Mouse (Mus musculus): ENCODE results near the gene Eid3. TPM values are rescaled to one million over a fixed set of nuclear protein-coding genes. Genes with fewer than 3 reads are reported as not detected.

The Eid3 gene
- polyA plus RNA-seq, 1 experiment from 2014 or later: 0.90 TPM

GRCm38 (mm10) chr10:82889447-82889973, 23.1 kb downstream of the Eid3 start:
- DNase-seq (ENCODE audit: low read depth, low spot score): peak; percentile 35
- no peaks in the 10 kb centered on the region for H3K27me3 ChIP-seq
- no peak for ATAC-seq
- in situ Hi-C loops (cut with MboI; ENCODE audit: low pct_unique_long_range_greater_than_20kb): no loop called here
- ChIA-PET CTCF (interaction anchor here (1.2 kb wide), 1 partner anchor 94 kb away, joined by 4 read pairs; no protein-coding TSS in a partner anchor), POLR2A (no interaction called here)
- no peak for TF ChIP-seq CTCF (IDR thresholded peaks at IDR 0.05)

DNA sequence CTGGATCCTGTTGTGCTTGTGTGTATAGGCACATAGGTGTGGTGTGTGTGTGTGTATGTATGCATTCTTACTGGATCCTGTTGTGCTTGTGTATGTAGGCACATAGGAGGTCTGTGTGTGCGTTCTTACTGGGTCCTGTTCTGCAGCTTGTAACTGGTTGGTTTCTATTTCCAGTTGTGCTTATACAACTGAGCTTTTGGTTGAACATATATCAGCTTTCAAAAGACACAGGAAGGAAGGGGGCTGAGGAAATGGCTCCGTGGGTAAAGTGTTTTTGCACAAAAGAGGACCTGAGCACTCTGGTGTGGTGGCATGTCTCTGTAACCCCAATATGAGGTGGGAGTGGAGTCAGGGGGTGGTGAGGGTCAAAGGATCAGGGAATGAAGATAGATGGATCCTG, 24.5 kb downstream of the Eid3 start:
- no peaks in the 10 kb centered on the region for H3K27me3 ChIP-seq
- in situ Hi-C loops (cut with MboI; ENCODE audit: low pct_unique_long_range_greater_than_20kb): no loop called here
- CTCF ChIA-PET: interaction anchor here (0.9 to 1.4 kb wide), 3 partner anchors 10 to 79 kb away, joined by 3 to 4 read pairs (median 3); no protein-coding TSS in a partner anchor
- POLR2A ChIA-PET: interaction anchor here (0.6 kb wide), 2 partner anchors 46 to 1821 kb away, joined by 3 read pairs; no protein-coding TSS in a partner anchor
- no peak for DNase-seq (ENCODE audit: low read depth, low spot score)
- no peak for TF ChIP-seq CTCF (IDR thresholded peaks at IDR 0.05)
- ATAC-seq: no peak

- ChIA-PET POLR2A (no interaction called here), CTCF (interaction anchor here (1.4 kb wide), 1 partner anchor 80 kb away, joined by 3 read pairs; no protein-coding TSS in a partner anchor)
- ATAC-seq (no peak), DNase-seq (ENCODE audit: low read depth, low spot score) (no peak)
- in situ Hi-C loops (cut with MboI; ENCODE audit: low pct_unique_long_range_greater_than_20kb): no loop called here
- H3K27me3 ChIP-seq: no peaks in the 10 kb centered on the region
- no peak for TF ChIP-seq CTCF (IDR thresholded peaks at IDR 0.05)
These were observed 25.0 kb downstream of the Eid3 start for GRCm38 (mm10) chr10:82891427-82891826.

DNA sequence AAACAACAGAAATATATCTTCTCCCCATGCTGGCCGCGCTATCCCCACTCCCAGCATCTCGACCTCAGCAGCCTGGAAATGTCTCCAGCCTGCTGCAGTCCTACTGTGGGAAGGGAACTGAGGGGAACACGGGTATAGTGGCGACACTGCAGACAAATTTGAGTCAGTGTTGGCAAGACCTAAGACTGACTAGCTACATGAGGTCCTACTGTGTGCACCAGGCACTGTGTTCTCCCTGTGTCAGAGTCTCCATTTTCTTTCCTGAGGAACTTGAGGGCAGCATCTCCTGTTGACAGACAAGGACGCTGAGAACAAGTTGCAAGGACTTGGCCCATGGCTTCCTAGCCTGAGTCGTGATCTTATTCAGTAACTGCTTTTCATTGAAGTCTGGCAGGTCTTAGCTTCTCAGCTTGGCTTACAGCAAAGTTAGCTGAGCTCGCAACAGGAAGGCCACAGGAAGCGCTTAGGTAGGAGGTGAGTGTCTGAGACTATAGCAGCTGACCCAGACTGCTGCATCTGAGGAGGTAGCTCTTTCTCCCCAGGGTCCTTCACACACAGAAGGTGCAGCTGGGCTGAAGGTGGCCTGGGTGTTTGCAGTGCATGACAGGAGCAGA, 26.1 kb downstream of the Eid3 start:
- POLR2A ChIA-PET: no interaction called here
- TF ChIP-seq CTCF (IDR thresholded peaks at IDR 0.05): no peak
- ATAC-seq: no peak
- in situ Hi-C loops (cut with MboI; ENCODE audit: low pct_unique_long_range_greater_than_20kb): no loop called here
- no peaks in the 10 kb centered on the region for H3K27me3 ChIP-seq
- CTCF ChIA-PET: interaction anchor here (1.0 to 1.3 kb wide), 4 partner anchors 9 to 81 kb away, joined by 3 read pairs; no protein-coding TSS in a partner anchor
- DNase-seq (ENCODE audit: low read depth, low spot score): no peak

DNA sequence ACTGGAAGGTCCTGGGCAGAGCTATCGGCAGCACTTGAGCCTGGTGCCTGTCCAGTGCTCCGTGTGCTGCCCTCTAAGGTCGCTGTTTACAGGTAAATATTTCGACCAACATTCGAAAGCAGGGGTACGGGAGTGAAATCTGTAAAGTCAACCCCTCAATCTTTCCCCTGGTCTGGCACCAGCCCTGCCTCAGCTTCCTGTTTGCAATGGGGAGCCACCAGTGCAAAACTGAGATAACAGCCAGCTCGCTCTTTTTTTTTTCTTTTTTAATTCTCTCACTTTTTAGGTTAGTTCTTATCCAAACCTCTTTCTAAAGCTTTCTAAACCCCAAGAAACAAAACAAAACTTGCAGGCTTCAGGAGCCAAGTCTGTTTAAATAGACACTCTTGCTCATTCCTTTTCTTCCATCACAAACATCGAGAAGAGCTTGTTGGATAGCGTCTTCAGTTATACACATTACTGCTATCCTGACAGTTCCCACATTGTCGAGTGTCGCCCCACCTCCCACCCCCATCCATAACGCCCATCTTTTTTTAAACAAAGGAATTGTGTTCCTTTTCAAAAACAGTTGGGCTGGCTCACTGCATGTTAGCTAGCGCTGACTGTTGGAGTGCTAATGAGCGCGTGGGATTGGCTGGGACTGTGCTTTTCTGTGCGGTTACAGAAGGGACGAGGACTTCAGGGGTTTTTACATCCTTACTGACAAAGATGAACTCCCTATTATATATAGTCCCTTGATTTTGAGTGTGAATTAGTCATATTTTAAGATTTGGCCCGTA, 27.6 kb downstream of the Eid3 start:
- H3K27me3 ChIP-seq: no peaks in the 10 kb centered on the region
- TF ChIP-seq CTCF (IDR thresholded peaks at IDR 0.05): no peak
- in situ Hi-C loops (cut with MboI; ENCODE audit: low pct_unique_long_range_greater_than_20kb): no loop called here
- POLR2A ChIA-PET: interaction anchor here (0.7 to 1.0 kb wide), 2 partner anchors 34 to 703 kb away, joined by 4 to 6 read pairs; no protein-coding TSS in a partner anchor
- ATAC-seq: no peak
- CTCF ChIA-PET: interaction anchor here (1.2 to 1.5 kb wide), 3 partner anchors 80 to 99 kb away, joined by 3 to 5 read pairs (median 3); no protein-coding TSS in a partner anchor
- no peak for DNase-seq (ENCODE audit: low read depth, low spot score)

DNA sequence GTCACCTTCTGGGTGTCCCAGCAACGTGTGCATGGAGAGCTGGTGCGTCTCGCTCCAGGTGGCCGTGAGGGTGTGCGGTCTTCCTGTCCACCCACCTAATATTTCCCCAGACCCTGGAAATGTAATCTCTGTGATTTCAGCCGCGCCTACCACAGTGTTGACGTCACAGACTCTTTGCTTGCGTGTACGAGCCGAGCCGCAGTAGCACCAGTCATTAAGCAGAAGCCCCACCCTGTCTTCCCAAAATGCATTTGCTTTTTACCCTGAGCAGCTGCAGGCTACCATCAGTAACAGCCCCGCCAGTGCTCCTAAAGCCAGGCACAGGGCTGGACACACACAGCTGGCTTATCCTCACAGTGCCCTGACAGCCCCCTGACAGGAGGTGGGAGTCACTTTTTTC, 31.5 kb downstream of the Eid3 start:
- in situ Hi-C loops (cut with MboI; ENCODE audit: low pct_unique_long_range_greater_than_20kb): no loop called here
- ChIA-PET CTCF (no interaction called here), POLR2A (no interaction called here)
- no peaks in the 10 kb centered on the region for H3K27me3 ChIP-seq
- TF ChIP-seq CTCF (IDR thresholded peaks at IDR 0.05): no peak
- ATAC-seq (no peak), DNase-seq (ENCODE audit: low read depth, low spot score) (no peak)

DNA sequence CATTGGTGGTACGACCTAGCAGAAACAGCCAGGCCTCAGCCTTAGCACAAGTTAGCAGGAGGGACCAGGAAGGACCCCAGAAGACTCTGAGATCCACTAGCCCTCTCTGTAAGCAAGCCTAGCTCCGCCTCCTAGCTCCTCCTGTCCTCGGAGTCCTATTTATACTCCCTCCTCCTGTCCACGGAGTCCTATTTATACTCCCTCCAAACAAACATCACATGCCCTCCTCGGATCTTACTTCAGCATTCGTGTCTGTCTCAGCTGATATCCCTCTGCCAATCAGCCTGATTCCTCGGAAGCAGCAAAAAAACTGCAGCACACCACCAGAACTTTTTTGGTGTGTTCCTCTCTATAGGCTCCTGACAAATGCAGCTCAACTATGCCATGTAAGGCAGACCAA, 32.5 kb downstream of the Eid3 start:
- ChIA-PET POLR2A (no interaction called here), CTCF (no interaction called here)
- no peak for TF ChIP-seq CTCF (IDR thresholded peaks at IDR 0.05)
- ATAC-seq (no peak), DNase-seq (ENCODE audit: low read depth, low spot score) (no peak)
- no peaks in the 10 kb centered on the region for H3K27me3 ChIP-seq
- in situ Hi-C loops (cut with MboI; ENCODE audit: low pct_unique_long_range_greater_than_20kb): no loop called here

GRCm38 (mm10) chr10:82899810-82900421, 33.5 kb downstream of the Eid3 start:
- no peak for ATAC-seq

DNA sequence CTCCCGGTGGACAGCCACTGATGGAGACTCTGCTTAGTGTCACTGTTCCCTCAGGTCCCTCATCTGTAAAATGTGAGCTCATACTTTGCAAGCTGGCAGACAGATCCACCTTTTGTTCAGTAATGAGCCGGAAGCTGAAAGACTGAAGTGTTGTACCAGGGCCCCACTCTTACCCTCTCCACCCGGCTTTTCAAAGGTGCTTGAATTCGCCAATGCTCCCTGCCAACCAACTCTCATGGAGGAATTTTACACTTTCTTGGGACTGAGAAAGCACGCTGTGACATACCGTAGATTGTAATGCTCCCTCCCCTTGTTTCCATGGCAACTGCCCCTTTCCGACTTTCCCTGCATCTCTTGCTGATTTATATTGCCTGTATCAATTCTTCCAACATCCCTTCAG, 34.1 kb downstream of the Eid3 start:
- no peak for ATAC-seq
- ChIA-PET CTCF (interaction anchor here (1.2 to 7.0 kb wide), 7 partner anchors 10 to 233 kb away, joined by 4 to 50 read pairs (median 5); no protein-coding TSS in a partner anchor), POLR2A (interaction anchor here (1.2 kb wide), 1 partner anchor 85 kb away, joined by 3 read pairs; no protein-coding TSS in a partner anchor)
- no peak for DNase-seq (ENCODE audit: low read depth, low spot score)
- in situ Hi-C loops (cut with MboI; ENCODE audit: low pct_unique_long_range_greater_than_20kb): loop anchor here (5.0 to 10.0 kb wide), 4 partner anchors 88 to 604 kb away; no protein-coding TSS in a partner anchor
- no peak for TF ChIP-seq CTCF (IDR thresholded peaks at IDR 0.05)
- no peaks in the 10 kb centered on the region for H3K27me3 ChIP-seq

More at GRCm38 (mm10) chr10:82899810-82900421, 33.5 kb downstream of the Eid3 start:
- TF ChIP-seq CTCF (IDR thresholded peaks at IDR 0.05): no peak
- in situ Hi-C loops (cut with MboI; ENCODE audit: low pct_unique_long_range_greater_than_20kb): loop anchor here (5.0 to 10.0 kb wide), 4 partner anchors 88 to 605 kb away; no protein-coding TSS in a partner anchor
- no peaks in the 10 kb centered on the region for H3K27me3 ChIP-seq
- no peak for DNase-seq (ENCODE audit: low read depth, low spot score)
- CTCF ChIA-PET: interaction anchor here (1.2 to 7.0 kb wide), 5 partner anchors 9 to 104 kb away, joined by 4 to 50 read pairs (median 4); no protein-coding TSS in a partner anchor
- POLR2A ChIA-PET: interaction anchor here (1.2 kb wide), 1 partner anchor 84 kb away, joined by 3 read pairs; no protein-coding TSS in a partner anchor

DNA sequence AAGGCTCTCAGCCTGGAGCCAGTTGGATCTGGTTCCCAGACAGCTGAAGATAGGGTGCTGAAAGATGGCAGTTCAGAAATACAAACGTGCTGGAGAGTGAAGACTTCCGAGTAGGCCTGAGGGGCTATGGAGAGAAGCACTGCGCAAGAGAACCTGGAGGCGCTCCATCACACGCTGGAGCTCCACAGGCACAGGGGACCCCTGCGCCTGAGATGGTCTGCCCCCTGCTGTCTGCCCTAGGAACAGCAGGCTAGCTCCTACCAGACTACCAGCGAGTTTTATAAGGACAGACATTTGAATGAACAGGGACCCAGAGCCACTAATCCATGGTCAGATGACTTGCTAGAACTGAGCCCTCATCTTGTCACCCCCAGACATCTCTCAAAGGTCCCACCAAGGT, 35.0 kb downstream of the Eid3 start:
- DNase-seq (ENCODE audit: low read depth, low spot score) (peak; percentile 12), ATAC-seq (no peak)
- H3K27me3 ChIP-seq: no peaks in the 10 kb centered on the region
- peak; percentile 95 for TF ChIP-seq CTCF (IDR thresholded peaks at IDR 0.05)
- POLR2A ChIA-PET: no interaction called here
- in situ Hi-C loops (cut with MboI; ENCODE audit: low pct_unique_long_range_greater_than_20kb): loop anchor here (5.0 to 10.0 kb wide), 4 partner anchors 89 to 603 kb away; no protein-coding TSS in a partner anchor
- CTCF ChIA-PET: interaction anchor here (0.5 to 7.0 kb wide), 13 partner anchors 9 to 234 kb away, joined by 3 to 50 read pairs (median 4); no protein-coding TSS in a partner anchor
